Mouse (Mus musculus): ENCODE results near the gene Gpr137b. TPM values are rescaled to one million over a fixed set of nuclear protein-coding genes. Genes with fewer than 3 reads are reported as not detected.
"Not testable (repeated sequence)": the region's sequence is repeated elsewhere in the genome, so short reads cannot be mapped to it uniquely, and the experiment has no call there.

The Gpr137b gene
- polyA plus RNA-seq, 1 experiment: 25.3 TPM

DNA sequence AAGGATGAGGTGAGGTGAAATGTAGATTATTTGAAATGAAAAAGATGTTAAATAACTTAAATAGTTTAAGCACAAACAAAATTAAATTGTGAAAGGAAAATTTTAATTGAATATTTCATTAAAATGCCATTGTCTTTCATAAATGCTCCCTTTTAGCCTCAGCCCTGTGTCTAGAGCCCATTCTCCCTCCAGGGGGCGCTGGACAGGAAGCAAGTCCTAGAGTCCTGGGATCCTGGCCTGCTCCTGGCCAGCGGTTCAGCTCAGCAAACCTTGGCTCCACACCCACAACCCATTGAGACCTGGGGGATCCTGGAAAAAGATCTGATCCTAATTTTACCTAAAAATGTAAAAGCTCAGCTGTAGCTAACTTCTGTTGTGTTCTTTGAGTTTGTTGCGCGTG lies 44.5 kb downstream of the Gpr137b start:
- H3K4me1 ChIP-seq (ENCODE audit: control insufficient read depth, insufficient read depth, low read length): no peaks in the 10 kb centered on the region
- no peaks in the 10 kb centered on the region for H3K27me3 ChIP-seq (ENCODE audit: control insufficient read depth, insufficient read depth, low read length)
- no peak for TF ChIP-seq POLR2A (IDR thresholded peaks at IDR 0.05; ENCODE audit: borderline replicate concordance, insufficient read depth, low read length)
- no peak for TF ChIP-seq CTCF (IDR thresholded peaks at IDR 0.05; ENCODE audit: borderline replicate concordance, insufficient read depth, low read depth, low read length)
- H3K4me3 ChIP-seq (replicated peaks; ENCODE audit: insufficient read depth, low read depth, low read length): no peak overlapping the region
- H3K27ac ChIP-seq (ENCODE audit: insufficient read depth, low read length): no peak overlapping the region
- WGBS: 60% methylated on average over 4 of the region's 4 CpGs
- DNase-seq: peak in 1 of 2 experiments; percentile 31

- WGBS: 50% methylated on average over 12 of the region's 12 CpGs
- not testable (repeated sequence) for DNase-seq
Measured at GRCm38 (mm10) chr13:13347634-13348412, 46.0 kb downstream of the Gpr137b start.

DNA sequence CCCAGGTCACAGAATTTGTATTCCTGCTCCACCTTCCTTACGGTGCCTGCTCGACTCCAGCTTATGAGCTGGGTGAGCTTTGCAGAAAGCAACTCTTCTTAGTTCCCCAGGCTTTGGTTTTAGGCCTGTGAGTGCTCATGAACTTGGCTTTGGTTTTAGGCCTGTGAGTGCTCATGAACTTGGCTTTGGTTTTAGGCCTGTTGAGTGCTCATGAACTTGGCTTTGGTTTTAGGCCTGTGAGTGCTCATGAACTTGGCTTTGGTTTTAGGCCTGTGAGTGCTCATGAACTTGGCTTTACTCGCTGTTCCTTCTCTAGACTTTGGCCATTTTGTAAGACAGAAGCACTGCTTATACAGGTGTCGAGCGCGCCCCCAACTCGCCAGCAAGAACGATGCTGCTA lies 56.5 kb downstream of the Gpr137b start:
- not testable (repeated sequence) for H3K27ac ChIP-seq (ENCODE audit: insufficient read depth, low read length); H3K4me1 ChIP-seq (ENCODE audit: control insufficient read depth, insufficient read depth, low read length); DNase-seq; H3K27me3 ChIP-seq (ENCODE audit: control insufficient read depth, insufficient read depth, low read length); H3K4me3 ChIP-seq (replicated peaks; ENCODE audit: insufficient read depth, low read depth, low read length)
- WGBS: 86% methylated on average over 8 of the region's 8 CpGs

More at GRCm38 (mm10) chr13:13347634-13348412, 46.0 kb downstream of the Gpr137b start:
- H3K4me3 ChIP-seq (replicated peaks; ENCODE audit: insufficient read depth, low read depth, low read length); H3K4me1 ChIP-seq (ENCODE audit: control insufficient read depth, insufficient read depth, low read length); H3K27ac ChIP-seq (ENCODE audit: insufficient read depth, low read length); H3K27me3 ChIP-seq (ENCODE audit: control insufficient read depth, insufficient read depth, low read length): not testable (repeated sequence)

GRCm38 (mm10) chr13:13328876-13329275 lies 64.9 kb downstream of the Gpr137b start:
- Histone ChIP-seq H3K27ac (ENCODE audit: insufficient read depth, low read length) (no peak overlapping the region), H3K4me3 (replicated peaks; ENCODE audit: insufficient read depth, low read depth, low read length) (no peak overlapping the region), H3K27me3 (ENCODE audit: control insufficient read depth, insufficient read depth, low read length) (no peaks in the 10 kb centered on the region), H3K4me1 (ENCODE audit: control insufficient read depth, insufficient read depth, low read length) (no peaks in the 10 kb centered on the region)
- peak; percentile 3 to 15 for DNase-seq
- TF ChIP-seq CTCF (IDR thresholded peaks at IDR 0.05; ENCODE audit: borderline replicate concordance, insufficient read depth, low read depth, low read length) (peak; percentile 11; the same call in 1 of the 2 replicates), POLR2A (IDR thresholded peaks at IDR 0.05; ENCODE audit: borderline replicate concordance, insufficient read depth, low read length) (no peak)
- 2% methylated on average over 2 of the region's 2 CpGs for WGBS

Other genes with a start within 250 kb of the Gpr137b start
- 0.41 TPM in 1 of 2 replicates, not detected in the other for gene Prl2c5, start 211.3 kb downstream of the Gpr137b start, polyA plus RNA-seq (2012; rRNA removed)
- gene Nid1, start 43.5 kb upstream of the Gpr137b start, polyA plus RNA-seq (2012; rRNA removed): 14.4 and 16.6 TPM in 2 replicates
- 14.5 and 19.4 TPM in 2 replicates for gene Lyst, start 196.4 kb upstream of the Gpr137b start, polyA plus RNA-seq (2012; rRNA removed)

All from cerebellum, adult 2 months (tissue).